Mouse (Mus musculus) mature B cell (primary cell): ENCODE measurements around the gene 9430097D07Rik.

ENCODE experiments used
- in situ Hi-C: fragments of 300-500 bp; cut with MboI; formaldehyde crosslinking; loops from 2 replicates; pipeline ENCODE4 v1.14.3; 2019

The 9430097D07Rik gene

DNA sequence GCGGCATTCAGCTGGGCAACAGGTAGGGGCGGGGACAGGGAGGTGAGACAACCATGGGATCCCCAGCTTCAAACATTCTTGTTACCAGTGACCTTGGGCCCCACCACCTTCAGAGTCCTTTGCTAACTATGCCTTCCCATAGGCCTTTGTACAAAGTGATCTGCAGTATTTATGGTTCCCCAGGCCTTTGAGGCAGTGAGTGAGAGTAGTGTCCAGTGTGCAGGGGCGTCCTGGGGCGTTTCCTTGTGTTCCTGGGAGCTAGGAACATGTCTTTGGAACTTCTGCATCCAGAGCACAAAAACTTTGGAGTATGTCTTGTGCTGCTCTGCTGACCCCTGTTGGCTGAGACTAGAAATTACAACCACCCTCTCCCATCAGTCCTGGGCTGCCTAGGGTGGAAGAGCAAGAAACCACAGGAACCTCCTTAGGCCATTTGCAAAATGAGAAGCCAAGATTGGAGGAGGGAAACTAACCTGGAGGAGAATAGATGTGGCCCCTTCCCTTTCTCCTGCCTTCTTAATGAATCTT lies 8.9 kb downstream of the 9430097D07Rik start:
- in situ Hi-C loops: no loop called here

DNA sequence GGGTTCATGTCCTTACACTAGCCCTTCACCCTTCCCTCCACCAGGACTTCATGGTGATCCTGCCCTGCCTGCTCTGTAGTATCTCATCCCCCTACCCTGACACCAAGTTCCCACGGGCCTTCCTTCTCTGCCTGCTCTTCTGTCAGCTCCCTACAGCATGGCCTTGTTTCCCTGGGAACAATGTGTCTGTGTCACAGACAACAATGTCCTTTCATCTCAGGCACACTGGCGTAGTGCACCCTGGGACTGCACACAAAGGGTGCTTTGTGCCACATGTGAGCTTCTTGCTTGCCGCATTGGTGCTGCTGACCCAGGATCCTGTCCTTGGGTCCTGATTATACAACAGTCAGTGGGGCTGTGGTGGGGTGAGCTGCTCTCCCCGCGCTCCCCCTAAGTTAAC lies 15.9 kb downstream of the 9430097D07Rik start:
- in situ Hi-C loops: no loop called here

DNA sequence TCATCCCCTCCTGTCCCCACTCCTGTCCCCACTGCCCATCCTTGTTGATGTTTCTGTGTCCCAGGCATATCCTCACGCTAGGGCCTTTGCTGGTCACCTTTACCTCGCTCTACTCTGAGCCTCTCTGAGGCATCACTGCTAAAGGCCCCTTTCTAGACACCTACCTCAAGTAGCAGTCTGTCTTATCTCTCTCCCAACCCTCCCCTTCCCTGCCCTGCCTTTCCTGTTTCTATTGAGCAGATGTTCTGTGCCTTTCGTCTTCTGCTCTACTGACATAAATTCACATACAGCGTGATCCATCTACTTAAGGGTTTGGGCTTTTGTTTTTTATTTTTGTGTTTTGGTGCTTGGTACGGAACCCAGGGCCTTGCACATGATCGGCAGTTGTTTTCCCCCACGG lies 19.5 kb downstream of the 9430097D07Rik start:
- in situ Hi-C loops: no loop called here

DNA sequence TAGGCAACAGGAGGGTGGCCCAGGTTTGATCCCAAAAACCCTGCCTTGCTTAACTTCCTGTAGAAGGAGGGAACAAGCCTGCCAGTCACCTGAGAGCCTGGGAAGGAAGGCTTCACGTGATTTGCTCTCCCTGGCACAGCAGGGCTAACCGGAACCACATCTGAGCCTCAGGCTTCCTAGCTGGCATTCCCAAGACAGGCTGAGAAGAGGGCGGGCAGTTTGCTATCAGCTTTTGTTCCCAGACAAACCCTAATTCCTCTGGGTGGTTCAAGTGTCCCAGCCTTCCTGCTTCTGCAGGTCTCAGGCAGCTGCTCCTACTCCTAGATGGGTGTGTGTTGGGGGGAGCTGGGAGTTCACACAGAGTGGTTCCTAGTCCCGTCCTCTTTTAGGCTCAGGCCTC lies 20.0 kb downstream of the 9430097D07Rik start:
- in situ Hi-C loops: no loop called here

DNA sequence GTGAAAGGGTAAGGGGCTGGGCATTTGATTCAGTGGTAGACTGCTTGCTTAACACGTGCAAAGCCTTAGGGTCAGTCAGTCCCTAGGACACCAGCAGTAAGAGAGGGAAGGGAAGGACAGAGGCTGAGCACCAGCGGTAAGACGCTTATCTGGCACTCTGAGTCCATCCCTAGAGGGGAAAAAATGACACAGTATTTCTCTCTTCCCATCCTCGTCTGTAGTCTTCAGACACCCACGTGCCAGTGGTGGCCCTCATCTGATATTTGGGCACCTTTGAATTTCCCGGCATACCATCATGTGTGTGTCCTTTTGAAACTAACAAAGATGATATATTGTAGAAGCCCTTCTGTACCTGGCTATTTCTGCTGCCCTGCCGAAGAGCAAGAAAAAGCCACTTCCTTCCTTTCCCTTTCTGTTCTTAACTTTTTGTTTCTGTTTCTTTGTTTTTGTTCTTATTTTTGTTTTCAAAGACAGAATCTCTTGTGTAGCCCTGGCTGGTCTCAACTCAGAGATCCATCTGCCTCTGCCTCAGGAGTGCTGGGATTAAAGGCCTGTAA lies 21.8 kb downstream of the 9430097D07Rik start:
- in situ Hi-C loops: no loop called here

DNA sequence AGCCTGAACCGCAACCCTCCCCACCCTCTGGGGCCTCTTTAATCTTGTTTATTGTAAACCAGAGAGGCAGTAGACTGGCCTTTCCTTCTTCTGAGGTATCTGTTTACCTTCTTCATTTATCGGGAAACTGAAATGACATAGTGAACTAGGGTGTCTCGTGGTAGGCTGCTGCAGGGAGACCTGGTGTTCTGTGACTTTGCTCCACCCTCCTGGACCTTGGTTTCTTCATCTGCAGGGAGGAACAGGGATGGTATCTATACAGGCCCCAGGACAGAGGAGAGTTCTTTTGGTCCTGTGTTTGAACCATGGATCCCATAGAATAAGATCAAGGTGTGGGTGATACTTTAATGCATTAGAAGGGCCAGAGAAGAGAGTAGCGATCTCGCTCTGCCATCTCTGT lies 24.2 kb downstream of the 9430097D07Rik start:
- in situ Hi-C loops: no loop called here

DNA sequence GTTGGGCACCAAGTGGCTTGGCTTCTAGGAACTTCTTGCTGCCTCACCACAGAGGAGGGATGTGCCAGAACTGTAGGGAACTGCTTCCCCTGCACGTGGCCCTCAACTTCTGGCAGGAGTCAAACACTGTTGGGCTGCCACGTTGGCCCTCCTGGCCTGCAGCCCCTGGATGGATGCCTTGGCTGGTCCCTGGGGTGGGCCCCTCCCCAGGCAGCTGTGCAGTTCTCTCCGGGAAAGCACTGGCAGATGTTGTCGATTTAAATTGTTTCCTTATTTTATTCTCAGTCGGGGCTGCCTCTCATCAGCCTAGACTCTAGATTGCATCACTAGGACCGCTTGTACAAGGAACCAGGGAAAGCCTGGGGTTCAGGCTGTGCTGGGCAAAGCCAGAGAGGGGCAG lies 25.7 kb downstream of the 9430097D07Rik start:
- in situ Hi-C loops: no loop called here

DNA sequence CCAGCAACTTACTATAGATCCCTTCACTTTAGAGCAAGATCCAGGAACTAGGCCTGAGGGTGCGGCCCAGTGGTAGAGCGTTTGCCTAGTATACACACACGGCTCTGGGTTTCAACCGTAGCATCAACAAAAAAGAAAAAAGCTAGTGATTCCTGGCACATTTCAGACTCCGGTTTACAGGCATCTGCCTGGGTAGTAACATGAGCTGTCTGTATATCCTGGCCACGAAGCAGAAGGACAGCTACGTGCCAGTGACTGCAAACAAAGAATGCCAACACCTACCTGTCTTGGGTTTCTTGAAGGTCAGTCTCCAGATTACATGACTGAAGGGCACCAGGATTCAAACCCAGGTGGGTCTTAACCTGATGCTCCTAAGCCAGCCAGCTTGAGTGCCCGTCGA lies 26.3 kb downstream of the 9430097D07Rik start:
- in situ Hi-C loops: no loop called here

DNA sequence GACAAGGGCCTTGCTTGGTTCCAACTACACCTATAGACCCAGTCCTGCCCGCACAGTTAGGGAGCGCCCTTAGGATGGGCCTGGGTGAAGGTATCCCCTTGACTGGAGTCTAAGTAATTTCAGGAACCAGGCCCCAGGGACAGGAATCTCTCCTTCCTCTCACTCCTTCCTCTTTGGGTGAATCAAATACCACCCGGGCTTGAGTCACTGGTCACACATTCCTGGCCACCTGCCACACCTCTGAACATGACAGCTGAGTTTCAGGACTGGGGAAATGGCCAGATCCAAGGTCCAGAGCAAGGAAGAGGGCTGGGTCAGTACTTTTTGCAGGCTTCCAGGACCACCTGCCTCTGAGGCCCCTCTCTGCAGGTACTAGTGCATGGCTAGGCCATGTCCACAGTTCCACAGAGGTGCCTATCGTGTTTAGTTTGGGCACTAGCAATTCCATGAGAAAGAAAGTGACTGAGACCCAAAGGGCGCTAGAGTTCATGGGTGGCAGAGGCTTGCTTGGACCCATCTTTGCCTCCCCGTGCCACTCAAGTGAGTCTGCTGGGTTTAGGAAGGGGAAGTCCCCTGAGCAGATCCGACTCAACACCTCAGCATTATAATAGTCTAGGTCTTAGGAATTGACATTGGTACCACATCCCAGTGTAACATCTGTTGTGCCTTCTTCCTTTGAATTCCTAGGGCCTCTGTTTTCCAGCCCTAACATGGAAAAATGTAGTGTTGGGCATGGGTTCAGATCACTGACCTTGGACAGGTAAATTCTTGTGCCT lies 27.3 kb downstream of the 9430097D07Rik start:
- in situ Hi-C loops: no loop called here

DNA sequence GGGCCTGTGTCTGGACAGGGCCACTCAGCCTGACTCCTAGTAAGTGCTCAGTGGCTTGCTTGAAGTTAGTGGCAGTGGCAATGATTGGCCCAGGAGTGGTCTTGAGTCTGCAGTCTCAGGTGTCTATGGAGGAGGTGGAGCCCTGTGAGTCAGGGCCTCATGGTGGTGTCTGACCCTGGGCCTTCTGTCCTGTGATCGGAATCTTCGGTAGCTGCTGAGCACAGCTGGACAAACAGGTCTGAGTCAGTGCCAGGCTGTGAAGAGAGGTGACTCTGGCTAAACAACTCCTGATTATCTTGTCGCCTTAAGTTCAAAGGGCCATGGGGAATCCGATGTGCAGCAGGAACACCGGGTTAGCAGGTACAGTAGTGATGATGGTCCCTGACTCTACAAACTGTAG lies 28.1 kb downstream of the 9430097D07Rik start:
- in situ Hi-C loops: no loop called here

DNA sequence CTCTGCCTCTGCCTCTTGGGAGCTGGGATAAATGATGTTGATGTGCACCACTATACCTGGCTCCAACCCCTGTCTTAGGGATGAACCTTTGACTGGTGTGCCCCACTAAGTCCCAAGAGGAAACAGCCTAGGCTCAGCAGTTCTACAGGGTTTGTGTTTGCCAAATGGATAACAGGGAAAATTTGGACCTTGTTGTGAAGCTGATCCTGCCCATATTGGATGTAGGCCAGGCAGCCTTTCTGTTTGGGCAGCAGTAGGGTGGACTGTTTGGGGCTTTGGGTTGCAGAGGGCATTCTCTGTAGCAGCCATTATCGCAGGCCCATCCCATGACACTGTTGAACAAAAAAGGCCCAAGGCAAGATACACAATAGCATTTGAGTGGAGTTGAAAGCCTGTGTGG lies 28.5 kb downstream of the 9430097D07Rik start:
- in situ Hi-C loops: no loop called here

DNA sequence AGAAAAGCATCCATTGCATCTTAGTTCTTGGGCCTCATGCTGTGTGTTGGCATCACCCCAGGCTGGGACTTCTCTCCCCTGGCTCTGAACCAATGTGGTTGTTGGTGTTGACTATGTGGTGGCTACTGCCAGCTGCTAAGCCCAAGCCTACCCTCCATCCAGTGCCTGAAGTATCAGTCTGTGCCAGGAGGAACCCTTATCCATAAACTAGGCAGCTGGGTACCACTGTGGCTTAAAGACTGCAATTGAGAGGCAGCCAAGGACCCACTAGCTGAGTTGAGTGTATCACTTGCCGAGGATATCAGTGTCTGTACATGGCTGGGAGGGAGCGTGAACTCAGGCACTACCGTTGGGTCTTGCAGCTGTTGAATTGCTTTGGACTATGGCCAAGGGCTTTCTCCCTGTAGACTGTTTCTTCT lies 32.4 kb downstream of the 9430097D07Rik start:
- in situ Hi-C loops: no loop called here

DNA sequence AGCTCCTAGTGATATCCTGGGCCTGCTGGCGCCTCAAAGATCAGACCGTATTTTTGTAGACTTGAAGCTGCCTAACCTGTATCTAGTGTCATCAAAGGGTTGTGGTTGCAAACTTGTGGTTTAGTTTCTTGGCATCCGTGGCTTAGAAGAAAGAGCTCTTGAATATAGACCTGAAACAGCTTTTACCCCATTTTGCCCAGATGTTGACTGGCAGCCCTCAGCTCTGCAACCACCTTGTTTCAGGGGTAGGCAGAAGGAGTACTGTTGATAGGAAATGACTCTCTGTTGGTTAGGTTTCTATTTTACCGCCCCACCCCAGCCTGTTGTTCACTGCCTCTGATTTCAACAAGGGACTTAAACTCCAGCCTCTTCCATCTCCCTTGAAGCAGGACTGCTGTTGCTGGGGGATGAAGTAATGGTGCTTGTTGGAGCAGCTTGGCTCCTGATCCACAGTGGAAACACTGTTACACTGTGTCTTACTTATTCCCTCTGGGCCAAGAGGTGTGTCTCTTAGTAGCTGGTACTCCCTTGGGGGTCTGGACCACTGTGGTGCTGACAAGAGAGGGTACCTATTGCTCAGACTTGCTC lies 33.4 kb downstream of the 9430097D07Rik start:
- in situ Hi-C loops: no loop called here

DNA sequence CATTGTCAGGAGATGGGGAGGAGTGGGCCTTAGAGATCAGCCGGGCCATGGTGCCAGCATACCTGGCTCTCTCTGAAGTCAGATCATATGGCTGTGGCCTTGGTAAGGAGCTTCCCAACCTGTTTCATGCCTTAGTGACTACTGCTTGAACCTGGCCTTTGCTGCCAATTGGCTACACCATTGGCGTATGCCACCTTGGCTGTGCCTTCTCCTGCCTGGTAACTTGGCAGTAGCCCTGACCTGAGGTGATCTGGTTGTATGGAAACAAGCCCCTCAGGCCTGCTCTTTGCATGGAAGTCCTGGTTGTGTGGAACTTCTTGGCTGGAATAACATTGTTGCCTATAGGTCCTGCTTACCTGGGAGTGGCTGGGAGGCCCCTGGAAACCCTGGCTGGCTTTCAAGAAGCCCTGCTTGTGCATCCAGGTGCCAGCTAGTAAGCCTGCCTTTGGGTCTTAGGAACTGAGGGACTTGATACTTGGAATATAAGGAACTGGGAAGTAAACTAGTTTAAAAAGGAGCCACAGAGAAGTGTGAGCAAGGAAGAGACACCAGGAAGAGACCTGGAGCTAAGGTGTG lies 34.1 kb downstream of the 9430097D07Rik start:
- in situ Hi-C loops: no loop called here

DNA sequence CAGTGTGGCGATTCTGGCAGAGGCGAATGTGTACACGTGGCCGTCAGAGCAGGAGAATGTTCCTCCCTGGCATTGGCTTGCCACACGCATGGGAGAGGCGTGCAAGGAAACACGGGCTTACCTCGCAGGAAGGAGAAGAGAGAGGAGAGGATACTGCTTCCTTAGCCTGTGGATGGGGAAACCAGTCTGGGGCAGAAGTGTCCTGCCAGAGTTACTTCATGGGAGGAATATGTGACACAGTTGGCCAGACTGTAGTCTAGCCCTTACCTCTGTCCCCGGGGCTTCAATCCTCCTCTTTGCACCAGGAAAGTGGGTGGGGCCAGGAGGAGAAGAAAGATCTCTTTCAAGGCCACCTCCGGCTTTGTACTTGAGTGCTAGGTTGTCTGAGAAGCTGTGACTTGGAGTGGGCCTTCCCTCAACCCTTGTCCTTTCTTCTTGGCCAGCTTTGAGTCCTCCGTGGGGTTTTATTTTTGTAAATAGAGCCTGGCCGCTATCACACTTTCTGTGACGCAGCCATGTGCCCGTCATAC lies 36.0 kb downstream of the 9430097D07Rik start:
- in situ Hi-C loops: no loop called here

DNA sequence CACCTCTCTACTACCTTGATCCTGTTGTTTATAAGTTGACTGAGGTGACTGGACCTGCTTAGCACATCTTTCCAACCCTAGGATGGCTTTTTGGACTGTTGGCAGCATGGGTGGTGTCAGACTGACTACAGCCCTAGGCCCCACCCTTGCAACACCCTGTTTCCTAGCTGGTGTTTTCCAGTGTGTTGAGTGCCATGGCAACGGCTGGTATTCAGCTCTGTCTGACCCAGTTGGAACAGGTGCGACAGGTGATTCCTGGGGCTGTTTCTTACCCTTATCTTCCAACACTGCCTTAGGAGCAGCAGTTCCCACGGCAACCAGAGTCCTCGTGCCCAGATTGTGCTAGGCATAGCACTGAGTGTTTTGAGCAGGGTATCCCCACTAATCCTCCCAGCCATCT lies 37.0 kb downstream of the 9430097D07Rik start:
- in situ Hi-C loops: no loop called here

DNA sequence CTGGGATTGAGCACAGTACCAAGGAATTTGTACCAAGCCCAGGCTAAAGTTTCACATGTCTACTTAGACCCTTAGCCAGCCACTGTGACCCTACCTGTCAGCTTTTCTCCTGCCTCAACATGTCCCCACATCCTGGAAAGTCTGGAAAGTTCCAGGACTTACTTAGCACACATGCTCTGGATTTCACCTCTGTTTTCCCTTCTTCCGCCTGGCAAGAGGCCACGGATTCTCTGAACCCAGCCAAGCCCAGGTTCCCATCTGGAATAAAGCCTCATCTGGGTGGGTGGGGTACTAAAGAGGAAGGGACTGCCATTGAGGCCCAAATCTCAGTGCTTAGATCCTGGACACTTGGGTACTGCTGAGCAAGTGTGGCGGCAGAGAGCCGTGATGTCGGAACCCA lies 37.5 kb downstream of the 9430097D07Rik start:
- in situ Hi-C loops: no loop called here

DNA sequence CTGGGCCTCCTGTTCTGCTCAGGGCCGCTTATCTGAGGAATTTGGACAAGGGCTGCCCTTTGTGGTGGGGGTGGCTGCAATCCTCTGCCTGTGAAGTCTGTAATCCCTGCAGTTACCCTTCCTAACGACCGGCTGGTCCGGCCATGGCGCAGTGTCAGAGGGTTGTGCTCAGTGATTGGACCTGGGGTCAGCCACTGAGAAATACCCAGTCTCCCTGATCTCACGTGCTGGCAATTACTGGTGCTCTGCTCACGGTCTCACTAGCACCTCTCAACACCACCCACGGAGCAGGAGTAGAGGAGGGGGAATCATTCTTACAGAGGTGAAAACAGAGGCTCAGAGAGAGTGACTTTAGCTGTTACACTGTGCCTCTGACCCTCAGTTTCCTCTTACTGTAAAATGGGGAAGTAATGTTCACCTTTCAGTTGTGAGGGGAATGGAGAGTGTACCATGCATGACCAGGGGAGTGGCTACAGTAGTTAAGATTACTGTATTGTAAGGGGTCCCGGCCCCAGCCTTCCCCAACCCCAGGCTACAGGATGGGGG lies 38.1 kb downstream of the 9430097D07Rik start:
- in situ Hi-C loops: no loop called here

DNA sequence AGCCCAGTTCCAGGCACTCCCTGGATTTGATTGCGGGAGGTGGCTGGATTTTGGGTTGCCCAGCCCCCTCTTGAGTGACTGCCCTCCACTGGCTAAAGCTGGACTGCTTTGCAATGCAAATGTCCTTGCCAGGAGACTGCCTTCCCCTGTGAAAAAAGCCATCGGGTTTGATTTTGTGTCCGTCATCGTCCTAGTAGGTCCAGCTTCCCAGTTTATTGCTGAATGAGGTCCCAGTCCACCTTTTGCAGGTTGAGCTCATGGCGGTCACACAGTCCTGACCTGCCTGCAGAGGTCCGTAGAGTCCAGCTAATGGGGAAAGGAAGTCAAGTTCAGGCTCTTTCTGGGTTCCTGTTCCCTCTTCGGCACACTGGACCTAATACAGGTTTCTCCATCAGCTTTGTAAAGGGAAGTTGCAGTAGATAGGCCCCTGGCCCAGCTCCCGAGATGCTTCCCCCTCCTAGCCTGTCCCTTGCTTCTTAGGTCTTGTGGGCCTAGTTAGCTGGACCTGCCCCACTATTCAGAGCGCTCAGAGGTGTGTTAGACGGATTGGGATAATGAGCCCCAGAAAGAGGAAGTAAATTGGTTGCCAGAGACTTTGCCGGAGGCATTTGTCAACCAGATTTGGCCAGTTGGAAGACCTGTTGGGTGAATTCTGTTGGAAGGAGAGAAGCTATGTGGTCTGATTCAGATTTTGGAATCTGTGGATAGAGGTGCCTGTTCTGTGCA lies 38.7 kb downstream of the 9430097D07Rik start:
- in situ Hi-C loops: no loop called here

DNA sequence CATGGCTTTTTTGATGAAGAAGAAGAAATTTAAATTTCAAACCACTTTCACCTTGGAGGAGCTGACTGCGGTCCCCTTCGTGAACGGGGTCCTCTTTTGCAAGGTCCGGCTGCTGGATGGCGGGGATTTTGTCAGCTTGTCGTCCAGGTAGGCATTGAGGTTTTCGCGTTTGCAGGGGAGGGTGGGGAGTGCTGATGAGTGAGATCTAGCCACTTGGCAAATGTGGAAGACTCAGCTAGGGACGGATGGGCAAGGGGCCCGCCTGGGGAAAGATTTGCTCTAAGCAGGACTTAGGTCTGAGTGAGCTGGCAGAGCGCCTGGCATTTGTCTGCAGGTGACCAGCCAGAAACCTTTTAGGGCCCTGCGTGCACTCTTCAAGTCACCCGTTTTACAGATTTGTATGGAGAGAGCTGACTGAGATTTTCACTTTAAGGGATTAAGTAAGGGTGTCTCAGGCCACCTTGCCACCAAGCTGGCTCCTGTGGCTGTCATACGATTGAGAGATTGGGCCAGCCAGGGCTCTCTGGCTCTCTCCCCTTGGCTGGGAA lies 39.3 kb downstream of the 9430097D07Rik start:
- in situ Hi-C loops: no loop called here

DNA sequence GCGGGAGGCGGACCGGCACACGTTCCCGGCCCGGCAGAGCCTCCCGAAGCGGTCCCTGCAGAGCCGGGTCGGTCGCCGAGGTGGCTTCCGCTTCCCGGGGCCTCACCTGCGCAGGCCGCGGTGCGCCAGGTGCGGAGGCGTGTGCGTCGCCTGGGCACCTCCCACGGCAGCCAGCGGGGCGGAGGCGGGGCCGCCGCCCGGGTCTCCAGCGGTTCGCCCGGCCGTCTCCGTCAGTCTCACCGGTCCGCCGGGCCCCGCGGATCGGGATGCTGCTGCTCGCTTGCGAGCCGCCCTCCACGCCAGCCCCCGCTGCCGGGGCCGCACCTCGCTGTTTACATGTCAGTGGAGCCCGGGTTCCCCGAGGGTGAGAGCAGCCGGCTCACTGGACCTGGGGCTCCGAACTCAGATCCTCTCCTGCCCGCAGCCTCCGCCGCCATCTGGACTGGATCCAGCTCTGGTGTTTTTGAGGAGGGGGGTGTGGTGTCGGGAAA lies 39.9 kb downstream of the 9430097D07Rik start:
- in situ Hi-C loops: no loop called here
